Mouse (Mus musculus): ENCODE measurements at regions not wholly inside any gene's neighbourhood (a gene's known extent, or its start where the extent isn't known, plus 50 kb on each side); places are given as distances from the start of the nearest gene placed in this dataset.

DNA sequence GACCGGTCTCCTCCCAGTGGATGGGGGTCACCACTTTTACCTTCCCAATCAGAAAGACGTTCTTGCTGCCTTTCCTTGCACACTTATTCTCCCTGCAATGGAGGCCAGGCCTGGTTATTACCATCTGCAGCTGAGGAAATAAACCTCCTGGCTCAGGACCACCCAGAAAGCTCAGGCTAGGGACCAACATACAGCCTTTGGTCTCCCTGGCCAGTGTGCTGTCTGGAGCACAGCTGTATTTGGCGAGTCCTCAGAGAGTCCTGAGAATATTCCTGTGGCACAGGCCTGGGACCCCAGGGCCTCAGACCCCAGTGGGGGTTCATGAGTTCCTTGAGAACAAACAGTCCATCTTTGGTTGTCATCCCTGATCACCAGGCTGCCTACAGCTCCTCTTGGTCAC, 107.4 kb downstream of the Cd83 start:
- Histone ChIP-seq H3K36me3 (no peaks in the 10 kb centered on the region), H3K9ac (no peak overlapping the region), H3K9me3 (replicated peaks) (no peaks in the 10 kb centered on the region), H3K27ac (no peak overlapping the region), H3K4me3 (no peak overlapping the region), H3K27me3 (no peaks in the 10 kb centered on the region), H3K4me1 (replicated peaks) (no peaks in the 10 kb centered on the region), H3K4me2 (no peak overlapping the region)
- WGBS: 81% methylated on average over 3 of the region's 3 CpGs
- no peak for ATAC-seq (replicated peaks; ENCODE audit: insufficient number of reproducible peaks, insufficient read depth, low FRiP score, low read depth)

DNA sequence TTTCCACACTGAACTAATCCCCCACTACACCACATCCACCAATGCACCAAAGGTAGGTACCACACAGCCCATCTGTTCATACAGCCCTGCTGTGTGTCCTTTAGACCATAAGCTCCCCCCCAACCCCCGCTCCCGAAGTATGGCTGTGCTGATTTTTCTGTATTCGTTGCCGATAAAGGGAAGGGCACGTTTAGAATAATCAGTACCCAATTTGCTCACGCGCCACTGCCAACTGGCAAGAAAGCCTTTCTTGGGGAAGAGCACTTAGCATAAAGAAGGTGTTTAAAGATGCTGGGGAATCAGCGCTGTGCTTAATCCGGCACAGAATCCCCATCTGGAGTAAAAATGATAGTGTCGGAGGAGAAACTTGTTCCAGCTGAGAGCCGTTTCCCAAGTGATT, 111.4 kb downstream of the Cd83 start:
- no peaks in the 10 kb centered on the region for H3K27me3 ChIP-seq
- no peaks in the 10 kb centered on the region for H3K9me3 ChIP-seq (replicated peaks)
- H3K9ac ChIP-seq: no peak overlapping the region
- no peak overlapping the region for H3K4me3 ChIP-seq
- WGBS: 76% methylated on average over 11 of the region's 11 CpGs
- no peaks in the 10 kb centered on the region for H3K36me3 ChIP-seq
- H3K4me2 ChIP-seq: no peak overlapping the region
- ATAC-seq (replicated peaks; ENCODE audit: insufficient number of reproducible peaks, insufficient read depth, low FRiP score, low read depth): no peak
- H3K27ac ChIP-seq: no peak overlapping the region
- H3K4me1 ChIP-seq (replicated peaks): no peaks in the 10 kb centered on the region

GRCm38 (mm10) chr13:43897046-43897445, 112.5 kb downstream of the Cd83 start:
- Histone ChIP-seq H3K27me3 (no peaks in the 10 kb centered on the region), H3K9me3 (replicated peaks) (no peaks in the 10 kb centered on the region), H3K4me3 (no peak overlapping the region), H3K4me2 (no peak overlapping the region), H3K4me1 (replicated peaks) (no peaks in the 10 kb centered on the region), H3K27ac (no peak overlapping the region), H3K9ac (no peak overlapping the region), H3K36me3 (no peaks in the 10 kb centered on the region)
- ATAC-seq (replicated peaks; ENCODE audit: insufficient number of reproducible peaks, insufficient read depth, low FRiP score, low read depth): no peak
- 88% methylated on average over 8 of the region's 8 CpGs for WGBS

DNA sequence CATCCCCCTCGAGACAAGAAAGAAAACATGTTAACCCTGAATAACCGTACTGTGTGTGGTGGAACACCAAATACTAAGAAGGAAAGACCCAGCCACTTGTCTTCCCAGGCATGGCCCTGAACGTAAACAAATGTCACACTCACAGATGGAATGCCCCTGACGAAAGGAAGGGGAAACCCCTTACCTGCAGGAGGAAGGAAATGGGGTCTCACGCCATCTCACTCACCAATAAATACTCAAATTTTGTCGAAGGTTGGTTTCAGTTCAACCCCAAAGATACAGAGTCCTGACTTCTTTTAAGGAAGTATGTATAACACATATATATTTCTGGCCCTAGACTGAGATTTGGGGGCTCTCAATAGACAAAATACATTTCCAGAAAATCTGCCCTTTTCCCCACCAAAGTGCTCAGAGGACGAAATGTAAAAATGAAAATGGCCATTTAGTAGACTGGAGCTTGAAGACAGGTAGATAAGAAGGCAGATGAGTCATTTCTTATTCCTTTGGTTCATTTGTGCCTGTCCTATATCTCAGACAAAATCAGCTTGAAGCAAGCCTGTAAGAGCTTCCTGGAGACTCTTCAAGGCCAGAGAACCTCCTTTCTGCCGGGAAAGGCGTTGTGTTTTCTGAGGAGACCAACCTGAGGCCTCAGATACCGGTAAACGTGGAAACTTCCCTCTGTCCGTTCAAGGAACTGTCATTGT, 114.1 kb downstream of the Cd83 start:
- H3K9me3 ChIP-seq (replicated peaks): no peaks in the 10 kb centered on the region
- 66% methylated on average over 12 of the region's 12 CpGs for WGBS

DNA sequence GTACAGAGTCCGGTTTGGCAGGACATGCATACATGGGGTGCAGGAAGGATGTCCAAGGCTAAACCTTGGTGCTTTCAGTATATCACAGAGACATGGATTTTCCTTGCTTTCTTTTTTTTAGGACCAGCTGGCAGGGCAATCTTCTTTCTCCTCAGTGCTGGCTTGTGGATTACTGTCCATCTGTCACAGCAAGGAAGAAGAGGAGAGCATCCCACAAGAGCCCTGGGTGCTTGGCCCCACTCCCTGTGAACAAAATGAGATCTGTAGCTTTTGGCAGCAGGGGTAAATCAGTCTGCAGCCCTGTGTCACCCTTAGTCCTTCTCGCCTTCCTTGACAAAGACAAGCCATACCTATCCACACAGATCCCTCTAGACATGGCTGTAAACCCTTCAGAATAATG, 115.5 kb downstream of the Cd83 start:
- Histone ChIP-seq H3K4me3 (no peak overlapping the region), H3K9me3 (replicated peaks) (no peaks in the 10 kb centered on the region), H3K36me3 (no peaks in the 10 kb centered on the region), H3K4me1 (replicated peaks) (peaks cover 7% of the 10 kb centered on the region; the same call in 1 of the 2 replicates), H3K27ac (no peak overlapping the region), H3K9ac (no peak overlapping the region), H3K27me3 (no peaks in the 10 kb centered on the region), H3K4me2 (no peak overlapping the region)
- 90% methylated on average over 2 of the region's 2 CpGs for WGBS
- no peak for ATAC-seq (replicated peaks; ENCODE audit: insufficient number of reproducible peaks, insufficient read depth, low FRiP score, low read depth)

More for the DNA sequence above, 114.1 kb downstream of the Cd83 start:
- H3K4me2 ChIP-seq: no peak overlapping the region
- no peaks in the 10 kb centered on the region for H3K27me3 ChIP-seq
- no peak for ATAC-seq (replicated peaks; ENCODE audit: insufficient number of reproducible peaks, insufficient read depth, low FRiP score, low read depth)
- no peaks in the 10 kb centered on the region for H3K36me3 ChIP-seq
- no peak overlapping the region for H3K9ac ChIP-seq
- H3K4me3 ChIP-seq: no peak overlapping the region
- no peak overlapping the region for H3K27ac ChIP-seq
- H3K4me1 ChIP-seq (replicated peaks): peaks cover 7% of the 10 kb centered on the region; the same call in 1 of the 2 replicates

- WGBS: 40% methylated on average over 7 of the region's 7 CpGs
- peaks cover 7% of the 10 kb centered on the region; the same call in 1 of the 2 replicates for H3K4me1 ChIP-seq (replicated peaks)
Observed at GRCm38 (mm10) chr13:43900758-43901157, 116.2 kb downstream of the Cd83 start.

DNA sequence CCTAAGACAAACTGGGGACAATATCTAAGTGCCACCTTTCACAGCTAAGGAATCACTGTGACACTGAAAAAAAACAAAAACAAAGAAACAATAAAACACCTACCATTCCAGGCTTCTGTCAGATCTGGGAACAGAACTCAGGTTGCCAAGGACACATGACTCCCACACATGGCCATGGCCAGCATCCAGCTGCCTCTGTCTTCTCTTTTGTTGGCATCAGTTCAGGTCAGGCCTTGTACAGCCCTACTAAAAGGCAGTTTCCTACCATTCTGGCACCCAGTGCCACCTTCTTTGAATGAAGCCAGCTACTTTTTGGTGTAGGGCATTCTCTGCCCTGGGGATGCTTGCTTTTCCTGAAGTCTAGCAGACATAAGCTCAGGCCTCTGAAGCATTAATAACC, 118.8 kb downstream of the Cd83 start:
- no peak overlapping the region for H3K4me3 ChIP-seq
- H3K4me2 ChIP-seq: no peak overlapping the region
- no peaks in the 10 kb centered on the region for H3K27me3 ChIP-seq
- no peak for ATAC-seq (replicated peaks; ENCODE audit: insufficient number of reproducible peaks, insufficient read depth, low FRiP score, low read depth)
- no peaks in the 10 kb centered on the region for H3K36me3 ChIP-seq
- H3K4me1 ChIP-seq (replicated peaks): peaks cover 23% of the 10 kb centered on the region
- H3K9me3 ChIP-seq (replicated peaks): no peaks in the 10 kb centered on the region
- no peak overlapping the region for H3K9ac ChIP-seq
- H3K27ac ChIP-seq: no peak overlapping the region

More at GRCm38 (mm10) chr13:43900758-43901157, 116.2 kb downstream of the Cd83 start:
- H3K36me3 ChIP-seq: no peaks in the 10 kb centered on the region
- no peak overlapping the region for H3K4me3 ChIP-seq
- ATAC-seq (replicated peaks; ENCODE audit: insufficient number of reproducible peaks, insufficient read depth, low FRiP score, low read depth): no peak
- no peak overlapping the region for H3K4me2 ChIP-seq
- no peak overlapping the region for H3K27ac ChIP-seq
- no peak overlapping the region for H3K9ac ChIP-seq
- no peaks in the 10 kb centered on the region for H3K27me3 ChIP-seq
- no peaks in the 10 kb centered on the region for H3K9me3 ChIP-seq (replicated peaks)

- Histone ChIP-seq H3K27ac (no peak overlapping the region), H3K36me3 (no peaks in the 10 kb centered on the region), H3K4me3 (no peak overlapping the region), H3K27me3 (no peaks in the 10 kb centered on the region), H3K9me3 (replicated peaks) (no peaks in the 10 kb centered on the region), H3K9ac (no peak overlapping the region), H3K4me2 (no peak overlapping the region), H3K4me1 (replicated peaks) (peaks cover 28% of the 10 kb centered on the region)
- ATAC-seq (replicated peaks; ENCODE audit: insufficient number of reproducible peaks, insufficient read depth, low FRiP score, low read depth): no peak
- 42% methylated on average over 1 of the region's 1 CpGs for WGBS
Observed at GRCm38 (mm10) chr13:43904291-43904690, 119.7 kb downstream of the Cd83 start.

DNA sequence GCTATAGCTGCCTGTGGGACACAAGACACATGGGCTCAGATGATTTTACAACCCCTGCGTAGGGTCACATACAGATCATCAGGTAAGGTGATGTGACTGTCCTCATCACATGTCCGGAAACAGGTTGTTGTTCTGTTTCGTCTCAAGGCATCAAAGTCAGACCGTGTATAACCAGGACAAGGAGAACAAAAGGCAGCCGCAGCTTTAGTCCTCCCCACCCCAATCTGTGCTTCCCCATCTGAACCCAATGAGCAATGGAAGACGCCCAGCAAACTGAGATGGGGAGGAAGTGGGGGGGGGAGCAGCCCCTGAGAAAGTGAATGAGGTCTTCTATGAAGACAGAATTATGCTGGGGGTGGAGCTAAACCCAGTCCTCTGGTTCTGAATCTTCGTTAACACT, 121.7 kb downstream of the Cd83 start:
- H3K27me3 ChIP-seq: no peaks in the 10 kb centered on the region
- WGBS: 82% methylated on average over 7 of the region's 7 CpGs
- no peak overlapping the region for H3K4me3 ChIP-seq
- no peak overlapping the region for H3K9ac ChIP-seq
- H3K27ac ChIP-seq: no peak overlapping the region
- H3K9me3 ChIP-seq (replicated peaks): no peaks in the 10 kb centered on the region
- no peak overlapping the region for H3K4me2 ChIP-seq
- H3K36me3 ChIP-seq: no peaks in the 10 kb centered on the region
- peaks cover 30% of the 10 kb centered on the region for H3K4me1 ChIP-seq (replicated peaks)
- ATAC-seq (replicated peaks; ENCODE audit: insufficient number of reproducible peaks, insufficient read depth, low FRiP score, low read depth): no peak

GRCm38 (mm10) chr13:43907425-43907824, 122.8 kb downstream of the Cd83 start:
- Histone ChIP-seq H3K9me3 (replicated peaks) (no peaks in the 10 kb centered on the region), H3K36me3 (no peaks in the 10 kb centered on the region), H3K9ac (no peak overlapping the region), H3K4me3 (no peak overlapping the region), H3K27me3 (no peaks in the 10 kb centered on the region), H3K27ac (no peak overlapping the region; the same call in 1 of the 2 replicates), H3K4me2 (no peak overlapping the region), H3K4me1 (replicated peaks) (peaks cover 30% of the 10 kb centered on the region)
- WGBS: 56% methylated on average over 8 of the region's 8 CpGs
- ATAC-seq (replicated peaks; ENCODE audit: insufficient number of reproducible peaks, insufficient read depth, low FRiP score, low read depth): no peak

DNA sequence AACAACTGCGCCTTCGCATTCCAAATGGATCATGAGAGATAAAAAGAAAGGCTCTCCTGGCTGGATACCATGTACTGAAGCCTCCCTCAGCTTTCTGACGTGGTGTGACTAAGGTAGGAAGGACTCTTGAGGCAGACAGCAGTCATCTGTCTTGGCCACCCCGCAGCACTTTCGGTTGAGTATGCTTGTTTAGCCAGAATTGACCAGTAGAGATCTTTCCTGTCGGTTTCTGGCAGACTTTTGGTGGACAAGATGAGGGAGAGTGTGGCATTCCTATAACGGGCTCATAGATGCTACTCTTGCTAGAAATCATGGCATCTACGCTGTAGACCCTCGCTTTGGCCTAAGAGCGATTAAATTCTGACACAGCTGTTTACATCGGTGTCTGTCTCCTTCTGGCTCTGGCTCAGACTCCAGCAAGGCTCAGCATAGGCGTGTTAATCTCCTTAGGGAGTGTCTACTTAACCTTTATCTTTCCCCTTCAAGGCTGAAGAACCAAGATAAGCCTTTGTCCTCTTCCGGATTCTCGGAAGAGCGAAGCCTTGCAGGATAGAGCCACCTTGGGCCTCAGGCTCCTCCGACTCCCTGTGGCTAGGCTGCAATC, 123.6 kb downstream of the Cd83 start:
- no peaks in the 10 kb centered on the region for H3K36me3 ChIP-seq
- H3K27ac ChIP-seq: peak overlapping the region; percentile 37; the same call in 1 of the 2 replicates
- 38% methylated on average over 16 of the region's 16 CpGs for WGBS
- H3K9ac ChIP-seq: no peak overlapping the region
- no peak overlapping the region for H3K4me3 ChIP-seq
- H3K27me3 ChIP-seq: no peaks in the 10 kb centered on the region
- H3K9me3 ChIP-seq (replicated peaks): no peaks in the 10 kb centered on the region
- peaks cover 28% of the 10 kb centered on the region for H3K4me1 ChIP-seq (replicated peaks)
- no peak for ATAC-seq (replicated peaks; ENCODE audit: insufficient number of reproducible peaks, insufficient read depth, low FRiP score, low read depth)
- H3K4me2 ChIP-seq: peak overlapping the region; percentile 34; the same call in 1 of the 2 replicates

GRCm38 (mm10) chr13:43909933-43910332, 125.4 kb downstream of the Cd83 start:
- no peaks in the 10 kb centered on the region for H3K36me3 ChIP-seq
- no peak for ATAC-seq (replicated peaks; ENCODE audit: insufficient number of reproducible peaks, insufficient read depth, low FRiP score, low read depth)
- H3K27me3 ChIP-seq: no peaks in the 10 kb centered on the region
- no peak overlapping the region for H3K4me2 ChIP-seq
- H3K4me1 ChIP-seq (replicated peaks): peaks cover 23% of the 10 kb centered on the region
- H3K9ac ChIP-seq: no peak overlapping the region
- H3K27ac ChIP-seq: no peak overlapping the region
- H3K9me3 ChIP-seq (replicated peaks): no peaks in the 10 kb centered on the region
- no peak overlapping the region for H3K4me3 ChIP-seq
- WGBS: 44% methylated on average over 7 of the region's 7 CpGs

All from heart, embryonic 15.5 days (tissue).